Mouse (Mus musculus): ENCODE measurements around the gene 1700080E11Rik. TPM values are rescaled to one million over a fixed set of nuclear protein-coding genes. Genes with fewer than 3 reads are reported as not detected.

1700080E11Rik gene
- total RNA-seq (2012; rRNA removed) (not detected in 2 replicates), polyA plus RNA-seq (2012; ENCODE audit: insufficient read depth in 1 of 2, insufficient read length in 2 of 2, low read depth in 1 of 2, low replicate concordance in 2 of 2, missing spikeins in 1 of 2) (not detected)

GRCm38 (mm10) chr9:105144992-105145391, at the start of gene 1700080E11Rik:
Gene 1700080E11Rik (minus strand): TSS chr9:105145092.
- Histone ChIP-seq H3K79me2 (ENCODE audit: control insufficient read depth, insufficient read depth, low read length, poor library complexity) (no peaks in the 10 kb centered on the region), H3K9me3 (replicated peaks; ENCODE audit: insufficient read depth, low read length) (no peaks in the 10 kb centered on the region), H3K4me3 (ENCODE audit: control insufficient read depth in 1 of 2, insufficient read depth in 1 of 2, low read depth in 2 of 2, low read length in 2 of 2) (no peak within 1 kb of the TSS), H3K9ac (ENCODE audit: control insufficient read depth, low read depth, low read length, poor library complexity, severe bottlenecking) (no peak within 1 kb of the TSS), H3K27me3 (ENCODE audit: control insufficient read depth in 1 of 2, insufficient read depth in 2 of 2, low read length in 2 of 2) (no peaks in the 10 kb centered on the region), H3K27ac (ENCODE audit: control insufficient read depth, low read depth, low read length) (no peak within 1 kb of the TSS), H3K36me3 (ENCODE audit: control insufficient read depth in 1 of 2, insufficient read depth in 2 of 2, low read length in 2 of 2) (no peaks in the 10 kb centered on the region), H3K4me1 (ENCODE audit: control insufficient read depth in 1 of 2, insufficient read depth in 2 of 2, low read length in 2 of 2) (no peaks in the 10 kb centered on the region)
- TF ChIP-seq MAZ (IDR thresholded peaks at IDR 0.05; ENCODE audit: low read depth, low read length) = no peak
- no peak for TF ChIP-seq JUND (IDR thresholded peaks at IDR 0.05; ENCODE audit: low read depth, low read length)
- TF ChIP-seq SIN3A (IDR thresholded peaks at IDR 0.05; ENCODE audit: low read length) = no peak
- TF ChIP-seq CTCF (IDR thresholded peaks at IDR 0.05 in 2 of 3, conservative IDR thresholded peaks at IDR 0.05 in 1 of 3; ENCODE audit: control insufficient read depth in 1 of 3, insufficient read depth in 1 of 3, low read depth in 2 of 3, low read length in 3 of 3, poor library complexity in 1 of 3, severe bottlenecking in 1 of 3) = no peak
- no peak for TF ChIP-seq RCOR1 (IDR thresholded peaks at IDR 0.05; ENCODE audit: low read depth, low read length)
- no peak for TF ChIP-seq ELF1 (IDR thresholded peaks at IDR 0.05; ENCODE audit: low read depth, low read length)
- no peak for TF ChIP-seq HCFC1 (IDR thresholded peaks at IDR 0.05; ENCODE audit: low read depth, low read length)
- no peak for DNase-seq (ENCODE audit: low read depth, low spot score)

- Histone ChIP-seq H3K4me3 (ENCODE audit: control insufficient read depth in 1 of 2, insufficient read depth in 1 of 2, low read depth in 2 of 2, low read length in 2 of 2) (no peak overlapping the region), H3K9me3 (replicated peaks; ENCODE audit: insufficient read depth, low read length) (no peaks in the 10 kb centered on the region), H3K79me2 (ENCODE audit: control insufficient read depth, insufficient read depth, low read length, poor library complexity) (no peaks in the 10 kb centered on the region), H3K9ac (ENCODE audit: control insufficient read depth, low read depth, low read length, poor library complexity, severe bottlenecking) (no peak overlapping the region), H3K27me3 (ENCODE audit: control insufficient read depth in 1 of 2, insufficient read depth in 2 of 2, low read length in 2 of 2) (no peaks in the 10 kb centered on the region), H3K27ac (ENCODE audit: control insufficient read depth, low read depth, low read length) (no peak overlapping the region), H3K36me3 (ENCODE audit: control insufficient read depth in 1 of 2, insufficient read depth in 2 of 2, low read length in 2 of 2) (no peaks in the 10 kb centered on the region), H3K4me1 (ENCODE audit: control insufficient read depth in 1 of 2, insufficient read depth in 2 of 2, low read length in 2 of 2) (no peaks in the 10 kb centered on the region; a peak in 2 of 4 replicates)
- no peak for TF ChIP-seq BHLHE40 (IDR thresholded peaks at IDR 0.05; ENCODE audit: borderline replicate concordance, low read depth, low read length)
- 0 out of 2 replicates have a peak, but pooled peaks have one; percentile 10 for TF ChIP-seq TCF12 (IDR thresholded peaks at IDR 0.05; ENCODE audit: low read depth, low read length)
- no peak for TF ChIP-seq SIN3A (IDR thresholded peaks at IDR 0.05; ENCODE audit: low read length)
- no peak for TF ChIP-seq TAL1 (IDR thresholded peaks at IDR 0.05; ENCODE audit: low read length)
- TF ChIP-seq USF1 (IDR thresholded peaks at IDR 0.05; ENCODE audit: low read depth, low read length) = no peak
- TF ChIP-seq MXI1 (IDR thresholded peaks at IDR 0.05; ENCODE audit: low read depth, low read length) = no peak
- no peak for TF ChIP-seq ZNF384 (IDR thresholded peaks at IDR 0.05; ENCODE audit: low read depth, low read length)
- DNase-seq (ENCODE audit: low read depth, low spot score) = no peak
These were observed 41.8 kb upstream of the 1700080E11Rik start for GRCm38 (mm10) chr9:105186725-105187124.

- Histone ChIP-seq H3K9me3 (replicated peaks; ENCODE audit: insufficient read depth, low read length) (no peaks in the 10 kb centered on the region), H3K27ac (ENCODE audit: control insufficient read depth, low read depth, low read length) (no peak overlapping the region)
- TF ChIP-seq NRF1 (IDR thresholded peaks at IDR 0.05; ENCODE audit: insufficient read depth, low read depth, low read length, poor library complexity, severe bottlenecking) (no peak), ZKSCAN1 (IDR thresholded peaks at IDR 0.05; ENCODE audit: low read depth, low read length) (no peak), E2F4 (IDR thresholded peaks at IDR 0.05; ENCODE audit: borderline replicate concordance, low read depth, low read length) (no peak), GABPA (IDR thresholded peaks at IDR 0.05; ENCODE audit: low read depth, low read length) (no peak), BHLHE40 (IDR thresholded peaks at IDR 0.05; ENCODE audit: borderline replicate concordance, low read depth, low read length) (no peak), ELF1 (IDR thresholded peaks at IDR 0.05; ENCODE audit: low read depth, low read length) (no peak), MAFK (IDR thresholded peaks at IDR 0.05; ENCODE audit: borderline replicate concordance, low read depth, low read length) (no peak), SMC3 (IDR thresholded peaks at IDR 0.05; ENCODE audit: low read depth, low read length) (no peak), TAL1 (IDR thresholded peaks at IDR 0.05; ENCODE audit: low read length) (peak; percentile 34; the same call in 1 of the 2 replicates), CTCF (IDR thresholded peaks at IDR 0.05 in 2 of 3, conservative IDR thresholded peaks at IDR 0.05 in 1 of 3; ENCODE audit: control insufficient read depth in 1 of 3, insufficient read depth in 1 of 3, low read depth in 2 of 3, low read length in 3 of 3, poor library complexity in 1 of 3, severe bottlenecking in 1 of 3) (no peak), POLR2A (IDR thresholded peaks at IDR 0.05; ENCODE audit: control insufficient read depth in 1 of 2, insufficient read depth in 1 of 2, low read depth in 1 of 2, low read length in 2 of 2, poor library complexity in 1 of 2) (no peak), SIN3A (IDR thresholded peaks at IDR 0.05; ENCODE audit: low read length) (no peak), MYC (IDR thresholded peaks at IDR 0.05; ENCODE audit: low read depth, low read length) (no peak), TCF12 (IDR thresholded peaks at IDR 0.05; ENCODE audit: low read depth, low read length) (peak; percentile 91), CHD2 (IDR thresholded peaks at IDR 0.05; ENCODE audit: low read length) (no peak), JUND (IDR thresholded peaks at IDR 0.05; ENCODE audit: low read depth, low read length) (no peak), RAD21 (IDR thresholded peaks at IDR 0.05; ENCODE audit: low read depth, low read length) (no peak), UBTF (IDR thresholded peaks at IDR 0.05; ENCODE audit: borderline replicate concordance, insufficient read depth, low read depth, low read length) (no peak)
These were observed 37.5 kb upstream of the 1700080E11Rik start for GRCm38 (mm10) chr9:105182392-105182791.

More at GRCm38 (mm10) chr9:105182392-105182791, 37.5 kb upstream of the 1700080E11Rik start:
- no peak overlapping the region for H3K9ac ChIP-seq (ENCODE audit: control insufficient read depth, low read depth, low read length, poor library complexity, severe bottlenecking)
- H3K27me3 ChIP-seq (ENCODE audit: control insufficient read depth in 1 of 2, insufficient read depth in 2 of 2, low read length in 2 of 2) = no peaks in the 10 kb centered on the region
- H3K79me2 ChIP-seq (ENCODE audit: control insufficient read depth, insufficient read depth, low read length, poor library complexity) = no peaks in the 10 kb centered on the region
- no peaks in the 10 kb centered on the region for H3K36me3 ChIP-seq (ENCODE audit: control insufficient read depth in 1 of 2, insufficient read depth in 2 of 2, low read length in 2 of 2)
- peak; percentile 54 for DNase-seq (ENCODE audit: low read depth, low spot score)
- H3K4me1 ChIP-seq (ENCODE audit: control insufficient read depth in 1 of 2, insufficient read depth in 2 of 2, low read length in 2 of 2) = no peaks in the 10 kb centered on the region; a peak in 2 of 4 replicates
- peak overlapping the region in 1 of 2 experiments; percentile 6; a peak in 1 of 4 replicates for H3K4me3 ChIP-seq (ENCODE audit: control insufficient read depth in 1 of 2, insufficient read depth in 1 of 2, low read depth in 2 of 2, low read length in 2 of 2)

All from MEL (cell line).